19 mouse cellular contexts compared by ENCODE assay signal in the genomic region with DNA sequence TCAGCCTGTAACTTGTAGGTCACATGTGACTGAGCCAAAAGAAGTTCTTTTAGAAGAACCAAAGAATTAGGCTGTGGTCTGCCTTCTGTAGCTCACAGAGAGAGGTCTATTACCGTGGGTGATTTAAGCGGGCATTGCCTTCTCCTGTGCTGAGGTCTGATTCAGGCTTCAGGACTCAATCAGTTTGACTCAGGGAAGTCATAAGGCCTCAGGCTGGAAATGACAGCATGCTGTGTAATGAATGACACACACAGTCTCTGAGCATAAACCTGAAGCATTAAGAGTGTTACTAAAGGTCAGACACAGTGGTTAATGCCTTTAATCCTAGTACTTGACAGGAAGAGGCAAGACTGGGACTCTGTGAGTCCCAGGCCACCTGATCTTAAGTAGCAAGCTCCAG. TPM values are rescaled to one million over a fixed set of nuclear protein-coding genes. Genes with fewer than 3 reads are reported as not detected.
DNase-seq lines count a peak whose midpoint lies in the region; ATAC-seq and TF ChIP-seq lines count a peak whose summit lies in the region.
"Had no signal": no experiment of that assay in that cellular context is flagged by ENCODE, and none has a peak within 500 bp of the region (broad histone marks: within the 10 kb centered on the region; RNA-seq: fewer than 3 reads in every experiment).

No protein-coding gene starts in this region.

- no peaks in the 10 kb centered on the region for H3K27me3 ChIP-seq in heart, embryonic 11.5 days (ENCODE audit: control insufficient read depth, insufficient read depth, low read length)
- H3K27me3 ChIP-seq: forebrain, embryonic 15.5 days; hindbrain, embryonic 15.5 days; liver, embryonic 15.5 days had no signal

- H3K27ac ChIP-seq in heart, embryonic 11.5 days (ENCODE audit: low read depth, low read length): 0 out of 2 replicates have a peak overlapping the region, but pooled peaks have one; percentile 10
- no peak overlapping the region for H3K27ac ChIP-seq in ES-E14 (ENCODE audit: insufficient read depth, low read depth, low read length, poor library complexity, severe bottlenecking)
- H3K27ac ChIP-seq: forebrain, embryonic 15.5 days; hindbrain, embryonic 15.5 days; liver, embryonic 15.5 days had no signal

- H3K4me1 ChIP-seq in heart, embryonic 11.5 days (ENCODE audit: control insufficient read depth, insufficient read depth, low read length): 0 out of 2 replicates have a peak, but pooled peaks cover 2% of the 10 kb centered on the region
- H3K4me1 ChIP-seq in ES-E14 (ENCODE audit: control insufficient read depth in 2 of 2, insufficient read depth in 2 of 2, low read length in 2 of 2, poor library complexity in 1 of 2): 0 out of 4 replicates have a peak, but pooled peaks cover 0 to 1% of the 10 kb centered on the region in 2 experiments
- H3K4me1 ChIP-seq: hindbrain, embryonic 15.5 days; liver, embryonic 15.5 days had no signal

- no peak overlapping the region for H3K4me2 ChIP-seq in heart, embryonic 11.5 days
- H3K4me2 ChIP-seq: forebrain, embryonic 15.5 days; hindbrain, embryonic 15.5 days; liver, embryonic 15.5 days had no signal

- H3K36me3 ChIP-seq in heart, embryonic 11.5 days (ENCODE audit: control insufficient read depth, insufficient read depth, low read length): no peaks in the 10 kb centered on the region
- H3K36me3 ChIP-seq in ES-E14 (ENCODE audit: control insufficient read depth, insufficient read depth, low read length, poor library complexity, severe bottlenecking): no peaks in the 10 kb centered on the region
- H3K36me3 ChIP-seq: forebrain, embryonic 15.5 days; hindbrain, embryonic 15.5 days; liver, embryonic 15.5 days had no signal

- in situ Hi-C loops in ES-E14 (cut with MboI; ENCODE audit: low sequenced_read_pairs in 2 of 2, unreplicated experiment in 2 of 2): no loop called here

- no peak for DNase-seq in heart, postnatal 4 days
- DNase-seq in ES-E14 (ENCODE audit: low read depth, low spot score) (peak; percentile 13), ZHBTc4 (ENCODE audit: low read depth, low spot score) (peak; percentile 38)
- DNase-seq in hindlimb bud, embryonic 11.5 days (ENCODE audit: extremely low spot score, low read depth, low spot score): peak; percentile 31
- no peak for DNase-seq in cerebellum, adult 18-20 months
- no peak for DNase-seq in ovary, postnatal 10 days (ENCODE audit: low spot score)
- DNase-seq: cerebellum, postnatal 25 days; gastrocnemius, postnatal 14 days; kidney, adult 9 months; left cerebral cortex, postnatal 4 days; lung, postnatal 14 days; midbrain, embryonic 14.5 days; spleen, adult 18-20 months; thymus, postnatal 14 days had no signal

- H3K9me3 ChIP-seq in heart, embryonic 11.5 days (replicated peaks; ENCODE audit: control insufficient read depth, low read length): no peaks in the 10 kb centered on the region
- H3K9me3 ChIP-seq in ES-E14 (ENCODE audit: control insufficient read depth, insufficient read depth, low read depth, low read length): no peaks in the 10 kb centered on the region
- H3K9me3 ChIP-seq: forebrain, embryonic 15.5 days; hindbrain, embryonic 15.5 days; liver, embryonic 15.5 days had no signal

- no peak for ATAC-seq in heart, embryonic 11.5 days (replicated peaks; ENCODE audit: insufficient number of reproducible peaks, low FRiP score, low TSS enrichment)
- ATAC-seq: activated CD4-positive, CD25-positive, alpha-beta regulatory T cell, adult 4 months; forebrain, embryonic 15.5 days had no signal

- no peak overlapping the region for H3K4me3 ChIP-seq in heart, embryonic 11.5 days (ENCODE audit: low read depth, low read length)
- no peak overlapping the region for H3K4me3 ChIP-seq in ES-E14 (ENCODE audit: insufficient read depth in 1 of 2, low read depth in 1 of 2, low read length in 2 of 2, poor library complexity in 1 of 2, severe bottlenecking in 1 of 2)
- H3K4me3 ChIP-seq: forebrain, embryonic 15.5 days; hindbrain, embryonic 15.5 days; liver, embryonic 15.5 days had no signal

- no peak overlapping the region for H3K9ac ChIP-seq in heart, embryonic 11.5 days (ENCODE audit: low read depth, low read length)
- no peak overlapping the region for H3K9ac ChIP-seq in ES-E14 (ENCODE audit: insufficient read depth, low read depth, low read length, poor library complexity, severe bottlenecking)
- H3K9ac ChIP-seq: forebrain, embryonic 15.5 days; hindbrain, embryonic 15.5 days; liver, embryonic 15.5 days had no signal

- 68% methylated on average over 2 of the region's 2 CpGs for WGBS in heart, embryonic 11.5 days (ENCODE audit: insufficient replicate concordance)

TF ChIP-seq in ES-E14, 5 proteins besides CTCF, POLR2A, EP300 and RAD21:
- no peak for TF ChIP-seq CHD2 (IDR thresholded peaks at IDR 0.05; ENCODE audit: low read depth, low read length)
- TF ChIP-seq MAFK (IDR thresholded peaks at IDR 0.05; ENCODE audit: insufficient read depth, low read depth, low read length): no peak
- TF ChIP-seq HCFC1 (IDR thresholded peaks at IDR 0.05; ENCODE audit: borderline replicate concordance, insufficient read depth, low read length): no peak
- TF ChIP-seq ZC3H11A (IDR thresholded peaks at IDR 0.05; ENCODE audit: borderline replicate concordance, low read depth, low read length): no peak
- no peak for TF ChIP-seq ZNF384 (IDR thresholded peaks at IDR 0.05; ENCODE audit: low read depth, low read length)

RNA-seq across cellular contexts. Expression of gene Rasal2, which starts 31.7 kb away (rescaled TPM):
- 16.1 and 16.4 TPM in 2 replicates for polyA plus RNA-seq in heart, embryonic 11.5 days (2014; fragmentation: Nextera tagmentation; extraction: Ambion mirVana)
- 10 to 100 TPM; 32.6 to 35.7 TPM for total RNA-seq in heart, postnatal 4 days (2021)
- 8.1 and 11.9 TPM in 2 replicates for total RNA-seq in ES-E14 (2012; rRNA removed)

Comparison
In these comparisons a context has a peak if more than half of its experiments do, and no peak if none do; other contexts are left out.
1. DNase-seq: peak in ES-E14 (single experiment), ZHBTc4 (single experiment) and hindlimb bud, embryonic 11.5 days (single experiment); none in heart, postnatal 4 days (single experiment), cerebellum, adult 18-20 months (0 of 2) and ovary, postnatal 10 days (single experiment).